Mouse (Mus musculus): ENCODE measurements around the gene Lad1. TPM values are rescaled to one million over a fixed set of nuclear protein-coding genes. Genes with fewer than 3 reads are reported as not detected.

The Lad1 gene
- polyA plus RNA-seq (2015; fragmentation: Illumina TruSeq; extraction: RNeasy Lipid Tissue Mini Kit (QIAGEN cat#74804); ENCODE audit: insufficient read depth, low replicate concordance) = 1.8 TPM

GRCm38 (mm10) chr1:135818481-135819086, at the start of gene Lad1:
TSS of gene Lad1 (plus strand) at chr1:135818598.

GRCm38 (mm10) chr1:135778780-135779535, 39.4 kb upstream of the Lad1 start, which contains the start of gene Tnni1:
TSS of gene Tnni1 (plus strand) at chr1:135779434.

GRCm38 (mm10) chr1:135835716-135836483, 17.5 kb downstream of the Lad1 start, which contains the start of gene Tnnt2:
TSS of gene Tnnt2 (plus strand) at chr1:135836354.

Other genes starting within 250 kb of the Lad1 start
- gene Nav1, start 211.3 kb upstream of the Lad1 start, polyA plus RNA-seq (2015; fragmentation: Illumina TruSeq; extraction: RNeasy Lipid Tissue Mini Kit (QIAGEN cat#74804); ENCODE audit: insufficient read depth, low replicate concordance) = 31.0 TPM
- 198 TPM for gene Csrp1, start 98.5 kb upstream of the Lad1 start, polyA plus RNA-seq (2015; fragmentation: Illumina TruSeq; extraction: RNeasy Lipid Tissue Mini Kit (QIAGEN cat#74804); ENCODE audit: insufficient read depth, low replicate concordance)
- gene Phlda3, start 52.5 kb upstream of the Lad1 start, polyA plus RNA-seq (2015; fragmentation: Illumina TruSeq; extraction: RNeasy Lipid Tissue Mini Kit (QIAGEN cat#74804); ENCODE audit: insufficient read depth, low replicate concordance) = 6.0 TPM
- gene Tnni1, start 39.2 kb upstream of the Lad1 start, polyA plus RNA-seq (2015; fragmentation: Illumina TruSeq; extraction: RNeasy Lipid Tissue Mini Kit (QIAGEN cat#74804); ENCODE audit: insufficient read depth, low replicate concordance) = 0.66 TPM
- 3.7 TPM for gene Tnnt2, start 17.8 kb downstream of the Lad1 start, polyA plus RNA-seq (2015; fragmentation: Illumina TruSeq; extraction: RNeasy Lipid Tissue Mini Kit (QIAGEN cat#74804); ENCODE audit: insufficient read depth, low replicate concordance)
- gene Pkp1, start 100.6 kb downstream of the Lad1 start, polyA plus RNA-seq (2015; fragmentation: Illumina TruSeq; extraction: RNeasy Lipid Tissue Mini Kit (QIAGEN cat#74804); ENCODE audit: insufficient read depth, low replicate concordance) = not detected
- gene Igfn1, start 187.7 kb downstream of the Lad1 start, polyA plus RNA-seq (2015; fragmentation: Illumina TruSeq; extraction: RNeasy Lipid Tissue Mini Kit (QIAGEN cat#74804); ENCODE audit: insufficient read depth, low replicate concordance) = not detected
- gene Tmem9, start 189.6 kb downstream of the Lad1 start, polyA plus RNA-seq (2015; fragmentation: Illumina TruSeq; extraction: RNeasy Lipid Tissue Mini Kit (QIAGEN cat#74804); ENCODE audit: insufficient read depth, low replicate concordance) = 10.1 TPM
- not detected for gene Ascl5, start 232.2 kb downstream of the Lad1 start, polyA plus RNA-seq (2015; fragmentation: Illumina TruSeq; extraction: RNeasy Lipid Tissue Mini Kit (QIAGEN cat#74804); ENCODE audit: insufficient read depth, low replicate concordance)
- 1.9 TPM for gene Cacna1s, start 234.2 kb downstream of the Lad1 start, polyA plus RNA-seq (2015; fragmentation: Illumina TruSeq; extraction: RNeasy Lipid Tissue Mini Kit (QIAGEN cat#74804); ENCODE audit: insufficient read depth, low replicate concordance)

Data from spleen, adult 10 weeks (tissue).